Mouse (Mus musculus) midbrain, embryonic 15.5 days (tissue): Measurements from ENCODE around the gene Ppp1r15a. TPM values are rescaled to one million over a fixed set of nuclear protein-coding genes. Genes with fewer than 3 reads are reported as not detected.
"Not testable (repeated sequence)": the region's sequence is repeated elsewhere in the genome, so short reads cannot be mapped to it uniquely, and the experiment has no call there.

ENCODE experiments used
- ATAC-seq: fragments of 200-750 bp; cut with Nextera tagmentation; replicated peaks from 2 replicates; pipeline ENCODE4 v1.8.0; 2017; ENCODE audit warnings: moderate TSS enrichment
- H3K27ac ChIP-seq: fragments of 300-500 bp; sonication (generic); 2 replicates; pipeline ENCODE4 v1.5.1; 2015; ENCODE audit warnings: mild to moderate bottlenecking, inconsistent platforms
- H3K27me3 ChIP-seq: fragments of 300-500 bp; sonication (generic); replicated peaks from 2 replicates; pipeline ENCODE4 v1.6.1; 2015; ENCODE audit warnings: inconsistent platforms
- H3K36me3 ChIP-seq: fragments of 300-500 bp; sonication (generic); replicated peaks from 2 replicates; pipeline ENCODE4 v1.6.1; 2015; ENCODE audit warnings: inconsistent platforms
- H3K4me1 ChIP-seq: fragments of 300-500 bp; sonication (generic); 2 replicates; pipeline ENCODE4 v1.6.1; 2015; ENCODE audit warnings: inconsistent platforms
- H3K4me2 ChIP-seq: fragments of 300-500 bp; sonication (generic); 2 replicates; pipeline ENCODE4 v1.6.1; 2015; ENCODE audit warnings: inconsistent platforms, mild to moderate bottlenecking, moderate library complexity
- H3K4me3 ChIP-seq: fragments of 300-500 bp; sonication (generic); 2 replicates; pipeline ENCODE4 v1.5.1; 2015; ENCODE audit warnings: mild to moderate bottlenecking, inconsistent platforms
- H3K9ac ChIP-seq: fragments of 300-500 bp; sonication (generic); 2 replicates; pipeline ENCODE4 v1.6.1; 2015; ENCODE audit warnings: mild to moderate bottlenecking, inconsistent platforms
- H3K9me3 ChIP-seq: fragments of 300-500 bp; sonication (generic); 2 replicates; pipeline ENCODE4 v1.6.1; 2016; ENCODE audit warnings: inconsistent platforms
- WGBS: fragments of 180-500 bp; shearing (Covaris S2); methylation state at CpG from one replicate; pipeline ENCODE4 v1.1.7; 2015; ENCODE audit warnings: mixed read lengths; 5-methylcytosine and 5-hydroxymethylcytosine counted together
- polyA plus RNA-seq: library from polyadenylated mRNA; unstranded; fragments of >200 nt; fragmentation: Nextera tagmentation; extraction: Ambion mirVana; gene quantifications from 2 replicates; pipeline ENCODE4 v1.2.1, GENCODE M21; 2015

Ppp1r15a gene
- polyA plus RNA-seq, 1 experiment from 2014 or later: 11.7 TPM

- no peaks in the 10 kb centered on the region for H3K9me3 ChIP-seq
- WGBS: 84% methylated on average over 12 of the region's 12 CpGs
- H3K27me3 ChIP-seq: no peaks in the 10 kb centered on the region
- no peaks in the 10 kb centered on the region for H3K36me3 ChIP-seq
- no peak within 1 kb of the TSS for H3K27ac ChIP-seq
- H3K4me1 ChIP-seq: peaks cover 17% of the 10 kb centered on the region; the same call in 1 of the 2 replicates
- no peak within 1 kb of the TSS for H3K4me3 ChIP-seq
- H3K4me2 ChIP-seq: no peak within 1 kb of the TSS
- no peak within 1 kb of the TSS for H3K9ac ChIP-seq
- no peak for ATAC-seq
These were observed 39.2 kb downstream of the Ppp1r15a start, which contains the start of gene Gm45808 for GRCm38 (mm10) chr7:45486761-45487415. Gene Gm45808 (minus strand): TSS chr7:45486811.

GRCm38 (mm10) chr7:45486158-45486557, 39.9 kb downstream of the Ppp1r15a start:
- Histone ChIP-seq H3K27me3 (no peaks in the 10 kb centered on the region), H3K27ac (no peak overlapping the region), H3K9me3 (no peaks in the 10 kb centered on the region), H3K4me2 (no peak overlapping the region), H3K9ac (no peak overlapping the region), H3K4me3 (no peak overlapping the region), H3K36me3 (no peaks in the 10 kb centered on the region), H3K4me1 (peaks cover 17% of the 10 kb centered on the region; the same call in 1 of the 2 replicates)
- no peak for ATAC-seq
- 85% methylated on average over 7 of the region's 7 CpGs for WGBS

- WGBS: 95% methylated on average over 5 of the region's 5 CpGs
- not testable (repeated sequence) for ATAC-seq, H3K4me2 ChIP-seq, H3K27me3 ChIP-seq, H3K9ac ChIP-seq, H3K36me3 ChIP-seq, H3K9me3 ChIP-seq, H3K4me3 ChIP-seq, H3K27ac ChIP-seq
- peaks cover 13% of the 10 kb centered on the region; the same call in 1 of the 2 replicates for H3K4me1 ChIP-seq
These were observed 41.1 kb downstream of the Ppp1r15a start for GRCm38 (mm10) chr7:45484985-45485384.

GRCm38 (mm10) chr7:45482166-45482565, 43.9 kb downstream of the Ppp1r15a start:
- no peak overlapping the region for H3K27ac ChIP-seq
- H3K4me3 ChIP-seq: no peak overlapping the region
- H3K27me3 ChIP-seq: no peaks in the 10 kb centered on the region
- no peak overlapping the region for H3K9ac ChIP-seq
- ATAC-seq: no peak
- H3K4me2 ChIP-seq: no peak overlapping the region
- H3K9me3 ChIP-seq: no peaks in the 10 kb centered on the region
- H3K4me1 ChIP-seq: no peaks in the 10 kb centered on the region
- no peaks in the 10 kb centered on the region for H3K36me3 ChIP-seq
- WGBS: 95% methylated on average over 1 of the region's 1 CpGs

GRCm38 (mm10) chr7:45481374-45481927, 44.6 kb downstream of the Ppp1r15a start, which contains the start of gene Tulp2:
Gene Tulp2 (plus strand): TSS chr7:45481877.
- no peak within 1 kb of the TSS for H3K27ac ChIP-seq
- H3K4me1 ChIP-seq: no peaks in the 10 kb centered on the region
- H3K4me2 ChIP-seq: no peak within 1 kb of the TSS
- no peaks in the 10 kb centered on the region for H3K9me3 ChIP-seq
- 47% methylated on average over 15 of the region's 15 CpGs for WGBS
- no peak within 1 kb of the TSS for H3K9ac ChIP-seq
- peak; percentile 86 for ATAC-seq
- H3K4me3 ChIP-seq: no peak within 1 kb of the TSS
- no peaks in the 10 kb centered on the region for H3K36me3 ChIP-seq
- H3K27me3 ChIP-seq: no peaks in the 10 kb centered on the region

- not testable (repeated sequence) for ATAC-seq, H3K4me2 ChIP-seq, H3K9me3 ChIP-seq, H3K4me1 ChIP-seq, H3K36me3 ChIP-seq, H3K9ac ChIP-seq, H3K27ac ChIP-seq, H3K27me3 ChIP-seq, H3K4me3 ChIP-seq
- WGBS: 80% methylated on average over 3 of the region's 4 CpGs
These were observed 45.8 kb downstream of the Ppp1r15a start for GRCm38 (mm10) chr7:45480310-45480709.

GRCm38 (mm10) chr7:45478774-45479173, 47.3 kb downstream of the Ppp1r15a start:
- no peak overlapping the region for H3K27ac ChIP-seq
- H3K4me1 ChIP-seq: no peaks in the 10 kb centered on the region
- H3K4me3 ChIP-seq: no peak overlapping the region
- H3K9me3 ChIP-seq: no peaks in the 10 kb centered on the region
- no peak overlapping the region for H3K4me2 ChIP-seq
- no peak overlapping the region for H3K9ac ChIP-seq
- 94% methylated on average over 7 of the region's 7 CpGs for WGBS
- ATAC-seq: no peak
- H3K36me3 ChIP-seq: no peaks in the 10 kb centered on the region
- no peaks in the 10 kb centered on the region for H3K27me3 ChIP-seq

- Histone ChIP-seq H3K27ac (no peak overlapping the region), H3K4me2 (no peak overlapping the region), H3K27me3 (no peaks in the 10 kb centered on the region), H3K4me1 (no peaks in the 10 kb centered on the region), H3K9ac (no peak overlapping the region), H3K9me3 (no peaks in the 10 kb centered on the region), H3K4me3 (no peak overlapping the region), H3K36me3 (no peaks in the 10 kb centered on the region)
- WGBS: 4% methylated on average over 3 of the region's 3 CpGs
- ATAC-seq: no peak
These were observed 49.1 kb downstream of the Ppp1r15a start for GRCm38 (mm10) chr7:45477003-45477402.

GRCm38 (mm10) chr7:45476453-45476852, 49.6 kb downstream of the Ppp1r15a start:
- Histone ChIP-seq H3K4me1 (no peaks in the 10 kb centered on the region), H3K4me3 (no peak overlapping the region), H3K27me3 (no peaks in the 10 kb centered on the region), H3K4me2 (no peak overlapping the region), H3K9me3 (no peaks in the 10 kb centered on the region), H3K27ac (no peak overlapping the region), H3K36me3 (no peaks in the 10 kb centered on the region), H3K9ac (no peak overlapping the region)
- WGBS: 65% methylated on average over 1 of the region's 1 CpGs
- no peak for ATAC-seq

- Histone ChIP-seq H3K27ac (no peak overlapping the region), H3K9ac (no peak overlapping the region), H3K4me2 (peak overlapping the region; percentile 21; the same call in 1 of the 2 replicates), H3K4me1 (no peaks in the 10 kb centered on the region), H3K9me3 (no peaks in the 10 kb centered on the region), H3K4me3 (no peak overlapping the region), H3K36me3 (no peaks in the 10 kb centered on the region), H3K27me3 (no peaks in the 10 kb centered on the region)
- no peak for ATAC-seq
- 76% methylated on average over 16 of the region's 16 CpGs for WGBS
These were observed 50.6 kb downstream of the Ppp1r15a start for GRCm38 (mm10) chr7:45475291-45475969.
